Mouse (Mus musculus) regulatory T cell (primary cell): ENCODE measurements at regions not wholly inside any gene's neighbourhood (a gene's known extent, or its start where the extent isn't known, plus 50 kb on each side); places are given as distances from the start of the nearest gene placed in this dataset.
"Not testable (repeated sequence)": the region's sequence is repeated elsewhere in the genome, so short reads cannot be mapped to it uniquely, and the experiment has no call there.

Experiments used
- in situ Hi-C: fragments of 300-600 bp; cut with MboI, MseI; formaldehyde crosslinking; loops from one replicate; pipeline ENCODE4 v1.15.1; 2025; ENCODE audit warnings: high pct_unique_total_duplicates

GRCm38 (mm10) chr12:80055894-80056293, 56.9 kb downstream of the Zfp36l1 start:
- in situ Hi-C loops = not testable (repeated sequence)

- in situ Hi-C loops = no loop called here
These were observed 57.4 kb downstream of the Zfp36l1 start for GRCm38 (mm10) chr12:80055394-80055793.

- in situ Hi-C loops = no loop called here
These were observed 58.2 kb downstream of the Zfp36l1 start for GRCm38 (mm10) chr12:80054655-80055037.

- in situ Hi-C loops = no loop called here
These were observed 58.7 kb downstream of the Zfp36l1 start for GRCm38 (mm10) chr12:80053902-80054654.

- in situ Hi-C loops = no loop called here
These were observed 64.4 kb downstream of the Zfp36l1 start for GRCm38 (mm10) chr12:80048215-80048979.

- in situ Hi-C loops = no loop called here
These were observed 66.0 kb downstream of the Zfp36l1 start for GRCm38 (mm10) chr12:80046625-80047303.

- in situ Hi-C loops = no loop called here
These were observed 71.1 kb downstream of the Zfp36l1 start for GRCm38 (mm10) chr12:80041510-80042324.

- in situ Hi-C loops = no loop called here
These were observed 71.8 kb downstream of the Zfp36l1 start for GRCm38 (mm10) chr12:80041012-80041411.

- in situ Hi-C loops = no loop called here
These were observed 72.6 kb downstream of the Zfp36l1 start for GRCm38 (mm10) chr12:80040233-80040632.

GRCm38 (mm10) chr12:80039150-80039549, 73.7 kb downstream of the Zfp36l1 start:
- in situ Hi-C loops = no loop called here

GRCm38 (mm10) chr12:80035500-80036271, 77.1 kb downstream of the Zfp36l1 start:
- in situ Hi-C loops = no loop called here

- in situ Hi-C loops = no loop called here
These were observed 77.8 kb downstream of the Zfp36l1 start for GRCm38 (mm10) chr12:80034963-80035411.

GRCm38 (mm10) chr12:80034100-80034499, 78.7 kb downstream of the Zfp36l1 start:
- in situ Hi-C loops = no loop called here

- in situ Hi-C loops = no loop called here
These were observed 80.3 kb downstream of the Zfp36l1 start for GRCm38 (mm10) chr12:80032520-80032919.

- in situ Hi-C loops = no loop called here
These were observed 84.5 kb downstream of the Zfp36l1 start for GRCm38 (mm10) chr12:80028301-80028700.

GRCm38 (mm10) chr12:80023107-80024078, 89.4 kb downstream of the Zfp36l1 start:
- in situ Hi-C loops = no loop called here

GRCm38 (mm10) chr12:80022181-80023106, 90.4 kb downstream of the Zfp36l1 start:
- in situ Hi-C loops = no loop called here

GRCm38 (mm10) chr12:80021030-80021473, 91.8 kb downstream of the Zfp36l1 start:
- in situ Hi-C loops = no loop called here
